Mouse (Mus musculus) liver, adult 2 months (tissue): ENCODE results near the gene Zbtb24.

Experiments used
- CTCF ChIP-seq: fragments of 200-500 bp; IDR thresholded peaks from 2 replicates; pipeline ENCODE4 v1.5.1; 2011; ENCODE audit warnings: low read depth, low read length, control low read depth
- POLR2A ChIP-seq: fragments of 200-500 bp; IDR thresholded peaks from 2 replicates; pipeline ENCODE4 v1.6.1; 2011; ENCODE audit warnings: low read length, control low read depth; ENCODE audit not compliant: insufficient read depth; ENCODE audit errors: extremely low read depth

DNA sequence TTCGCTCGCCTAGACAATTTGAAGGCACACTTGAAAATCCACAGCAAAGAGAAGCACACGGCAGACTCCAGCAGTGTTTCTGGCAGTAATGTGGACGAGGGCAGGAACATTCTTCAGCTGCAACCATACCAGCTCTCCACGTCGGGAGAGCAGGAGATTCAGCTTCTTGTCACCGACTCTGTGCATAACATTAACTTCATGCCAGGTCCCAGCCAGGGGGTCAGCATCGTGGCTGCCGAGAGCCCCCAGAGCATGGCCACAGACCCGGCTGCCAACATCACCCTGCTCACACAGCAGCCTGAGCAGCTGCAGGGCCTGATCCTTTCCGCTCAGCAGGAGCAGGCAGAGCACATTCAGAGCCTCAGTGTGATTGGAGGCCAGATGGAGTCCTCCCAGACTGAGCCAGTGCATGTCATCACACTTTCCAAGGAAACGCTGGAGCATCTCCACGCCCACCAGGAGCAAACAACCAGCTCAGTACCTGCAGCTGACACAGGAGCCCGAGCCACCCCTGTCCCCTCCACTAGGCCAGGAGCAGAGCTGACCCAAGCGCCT lies 14.3 kb downstream of the Zbtb24 start:
- TF ChIP-seq POLR2A (no peak), CTCF (no peak)
